Mouse (Mus musculus): ENCODE data around the gene Pnck.

GRCm38 (mm10) chrX:73635425-73635824 is 24.5 kb downstream of the Pnck start:
- no peak for TF ChIP-seq TAL1 (IDR thresholded peaks at IDR 0.05; ENCODE audit: low read length)
- no peak for TF ChIP-seq GATA1 (IDR thresholded peaks at IDR 0.05; ENCODE audit: low read length)
